Mouse (Mus musculus): ENCODE measurements around the gene Gins2.

DNA sequence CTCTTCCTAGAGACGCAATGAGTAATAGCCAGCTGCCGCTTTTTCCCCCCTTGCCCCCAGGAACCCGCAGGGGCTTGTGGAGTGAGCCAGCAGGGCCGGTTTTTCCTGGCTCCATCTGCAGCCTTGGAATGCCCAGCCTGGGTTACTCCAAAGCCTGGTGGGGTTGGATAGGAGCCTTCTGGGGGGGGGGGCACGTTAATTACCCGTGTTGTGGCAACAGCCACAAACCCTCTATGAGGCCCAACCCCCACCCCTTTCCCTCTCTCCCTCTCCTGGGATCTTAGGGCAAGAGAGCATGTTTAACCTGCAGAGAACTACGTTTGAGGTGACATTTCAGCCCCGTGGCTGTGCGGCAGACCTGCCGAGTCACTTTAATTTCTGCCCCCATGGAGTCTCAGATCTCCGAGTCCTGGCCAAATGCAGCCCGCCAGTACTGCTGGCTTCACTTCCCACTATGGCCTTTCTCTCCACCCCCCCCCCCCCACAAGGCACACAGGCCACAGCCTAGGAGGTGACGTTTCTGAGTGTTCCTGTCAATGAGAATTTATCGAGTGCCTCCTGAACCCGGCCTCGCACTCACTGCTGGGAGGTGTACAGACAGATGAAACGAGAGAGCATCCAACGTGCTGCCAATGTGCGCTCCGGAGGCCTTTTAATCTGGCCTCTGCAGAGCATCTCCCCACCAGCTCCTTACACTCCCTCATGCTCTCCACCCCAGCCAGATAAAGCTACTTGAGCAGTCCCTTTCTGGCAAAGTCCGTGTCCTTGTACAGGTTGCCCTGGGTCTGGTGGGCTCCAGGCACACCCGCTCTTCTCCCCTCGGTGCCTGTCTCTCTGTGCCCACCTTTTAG is 49.1 kb downstream of the Gins2 start:
- TF ChIP-seq CTCF (IDR thresholded peaks at IDR 0.05; ENCODE audit: insufficient read depth, low read depth, low read length) (no peak), POLR2A (IDR thresholded peaks at IDR 0.05; ENCODE audit: insufficient read depth, low read depth, low read length) (no peak)

Measured in olfactory bulb, adult 2 months (tissue).